Mouse (Mus musculus) CD4-positive, CD25-positive, alpha-beta regulatory T cell (primary cell): ENCODE measurements around the gene Susd3. TPM values are rescaled to one million over a fixed set of nuclear protein-coding genes. Genes with fewer than 3 reads are reported as not detected.

Source experiments
- polyA plus RNA-seq: library from polyadenylated mRNA; unstranded; fragments of 100-300 nt; shearing (Covaris generic); gene quantifications from one replicate; pipeline ENCODE4 v1.2.1, GENCODE M21; 2017

The Susd3 gene
- polyA plus RNA-seq, result 36.0 TPM

GRCm38 (mm10) chr13:49248467-49248862, at the start of gene Susd3:
Gene Susd3, minus strand, starts transcription at chr13:49248706.

GRCm38 (mm10) chr13:49215504-49216219, 32.8 kb downstream of the Susd3 start, which contains the start of gene Card19:
Gene Card19, minus strand, starts transcription at chr13:49216037.

GRCm38 (mm10) chr13:49187288-49188218, 61.0 kb downstream of the Susd3 start, which contains the start of gene Ninj1:
Gene Ninj1, plus strand, starts transcription at chr13:49187485.

Other genes starting within 250 kb of the Susd3 start
- gene Wnk2, start 100.7 kb downstream of the Susd3 start, polyA plus RNA-seq, result 0.05 TPM
- 37.9 TPM for gene Ninj1, start 61.2 kb downstream of the Susd3 start, polyA plus RNA-seq
- gene Card19, start 32.7 kb downstream of the Susd3 start, polyA plus RNA-seq, result 55.7 TPM
- 20.2 TPM for gene Fgd3, start 71.6 kb upstream of the Susd3 start, polyA plus RNA-seq
- gene Bicd2, start 92.9 kb upstream of the Susd3 start, polyA plus RNA-seq, result 28.5 TPM
- 13.1 TPM for gene Ippk, start 172.5 kb upstream of the Susd3 start, polyA plus RNA-seq
- 4.5 TPM for gene Tes3-ps, start 244.6 kb upstream of the Susd3 start, polyA plus RNA-seq